Mouse (Mus musculus): ENCODE data around the gene Esp3. TPM values are rescaled to one million over a fixed set of nuclear protein-coding genes. Genes with fewer than 3 reads are reported as not detected.

The Esp3 gene
- polyA plus RNA-seq (2012; rRNA removed): not detected in 2 replicates

DNA sequence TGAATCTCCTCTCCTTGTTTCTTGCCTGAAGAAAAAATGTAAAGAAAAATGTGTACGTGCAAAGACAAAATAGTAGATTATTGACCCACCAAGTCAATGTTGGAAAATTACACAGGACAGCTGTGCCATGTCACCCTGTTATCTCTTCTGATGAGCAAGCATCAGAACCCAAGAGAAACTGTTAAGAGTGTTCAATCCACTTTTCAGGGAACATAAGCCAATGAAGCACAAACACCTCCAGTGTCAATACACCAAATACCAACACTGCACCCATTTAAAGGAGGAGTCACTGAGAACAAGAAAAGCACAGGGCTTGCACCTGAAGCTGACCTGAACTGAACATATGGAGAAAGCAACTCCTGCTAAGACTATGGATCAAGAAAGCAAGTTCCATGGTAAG, at the start of gene Esp3:
TSS of gene Esp3 (plus strand) at position 301 of the 400 bp plus-strand sequence.

DNA sequence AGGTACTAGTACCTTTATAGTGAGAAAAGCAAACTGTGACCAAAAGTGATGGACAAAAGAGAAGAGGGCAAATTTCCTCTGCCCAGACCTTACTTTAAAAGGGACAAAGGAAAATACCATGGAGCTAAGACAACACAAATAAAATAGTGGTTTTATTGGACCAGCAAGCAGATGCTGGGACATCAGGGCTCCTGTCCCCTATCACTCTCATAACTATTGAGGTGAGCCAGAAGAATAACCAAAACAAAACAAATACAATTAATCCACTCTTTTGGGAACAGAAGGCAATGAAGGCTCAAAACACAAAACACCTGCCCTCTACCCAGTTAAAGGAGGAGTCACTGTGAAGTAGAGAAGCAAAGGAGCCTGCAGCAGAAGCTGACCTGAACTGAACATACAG, 33.6 kb upstream of the Esp3 start, which contains the start of gene Esp4:
TSS of gene Esp4 (plus strand) at position 301 of the 400 bp plus-strand sequence.

Other genes starting within 250 kb of the Esp3 start
- not detected in 2 replicates for gene Esp8, start 112.1 kb upstream of the Esp3 start, polyA plus RNA-seq (2012; rRNA removed)
- not detected in 2 replicates for gene Esp6, start 70.6 kb upstream of the Esp3 start, polyA plus RNA-seq (2012; rRNA removed)
- gene Esp4, start 33.5 kb upstream of the Esp3 start, polyA plus RNA-seq (2012; rRNA removed): not detected in 2 replicates
- gene Esp1, start 95.0 kb downstream of the Esp3 start, polyA plus RNA-seq (2012; rRNA removed): not detected in 2 replicates
- gene Crisp2, start 174.9 kb downstream of the Esp3 start, polyA plus RNA-seq (2012; rRNA removed): 0.06 and 0.22 TPM in 2 replicates
- 80.1 and 84.6 TPM in 2 replicates for gene Rhag, start 179.1 kb downstream of the Esp3 start, polyA plus RNA-seq (2012; rRNA removed)
- gene 9130008F23Rik, start 248.5 kb downstream of the Esp3 start, polyA plus RNA-seq (2012; rRNA removed): 0.29 and 0.40 TPM in 2 replicates

Measured in liver, embryonic 18 days (tissue).